Mouse (Mus musculus): Measurements from ENCODE around the gene Capn5. TPM values are rescaled to one million over a fixed set of nuclear protein-coding genes. Genes with fewer than 3 reads are reported as not detected.

Capn5 gene
- polyA plus RNA-seq, 1 experiment from 2014 or later, result 23.6 TPM

DNA sequence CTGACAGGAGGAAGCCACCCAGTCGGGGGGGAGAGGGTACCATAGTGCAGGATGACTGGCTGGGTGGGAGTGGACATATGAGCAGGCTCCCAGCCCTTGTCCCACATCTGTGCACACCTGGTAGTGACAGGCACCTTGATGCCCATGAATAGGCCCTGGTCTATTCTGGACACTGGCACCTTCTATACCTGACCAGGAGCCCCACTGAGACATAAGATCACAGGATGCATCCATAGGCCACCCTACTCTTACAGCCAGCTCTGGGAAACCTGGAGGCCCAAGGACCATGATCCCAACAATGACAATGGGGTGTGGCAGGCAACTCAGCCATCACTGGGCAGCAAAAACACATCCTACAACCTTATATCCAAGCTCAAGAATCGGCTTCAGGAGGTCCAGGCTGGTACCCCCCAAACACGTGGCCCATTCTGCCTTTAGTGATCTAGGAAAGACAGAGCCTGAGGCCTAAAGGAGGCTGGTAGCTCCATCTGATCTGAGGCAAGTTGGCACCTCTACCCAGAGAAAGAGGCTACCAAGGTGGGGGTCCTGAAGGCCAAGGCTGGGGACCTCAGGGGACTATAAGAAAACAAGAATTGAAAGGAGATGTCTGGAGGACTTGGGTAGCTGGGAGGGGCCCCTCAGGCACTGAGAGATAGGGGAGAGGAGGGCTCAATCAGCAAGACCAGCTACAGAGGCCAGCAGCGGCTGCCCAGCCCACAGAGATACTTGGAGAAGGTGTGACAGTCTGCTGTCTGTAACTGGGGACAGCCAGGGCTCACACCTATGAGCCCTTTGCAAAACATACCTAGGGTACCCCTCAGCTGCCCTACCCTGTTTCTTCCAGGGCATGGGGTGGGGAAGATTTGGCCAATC lies 3.0 kb downstream of the Capn5 start:
- 85% methylated on average over 4 of the region's 4 CpGs for WGBS
- no peaks in the 10 kb centered on the region for H3K9me3 ChIP-seq (replicated peaks)
- H3K27me3 ChIP-seq (replicated peaks), result no peaks in the 10 kb centered on the region
- no peak overlapping the region for H3K4me2 ChIP-seq
- H3K4me1 ChIP-seq, result peaks cover 42% of the 10 kb centered on the region
- H3K4me3 ChIP-seq (replicated peaks), result no peak overlapping the region
- no peak for ATAC-seq (ENCODE audit: low FRiP score)
- H3K27ac ChIP-seq (replicated peaks), result no peak overlapping the region
- H3K9ac ChIP-seq (replicated peaks), result no peak overlapping the region
- no peaks in the 10 kb centered on the region for H3K36me3 ChIP-seq

DNA sequence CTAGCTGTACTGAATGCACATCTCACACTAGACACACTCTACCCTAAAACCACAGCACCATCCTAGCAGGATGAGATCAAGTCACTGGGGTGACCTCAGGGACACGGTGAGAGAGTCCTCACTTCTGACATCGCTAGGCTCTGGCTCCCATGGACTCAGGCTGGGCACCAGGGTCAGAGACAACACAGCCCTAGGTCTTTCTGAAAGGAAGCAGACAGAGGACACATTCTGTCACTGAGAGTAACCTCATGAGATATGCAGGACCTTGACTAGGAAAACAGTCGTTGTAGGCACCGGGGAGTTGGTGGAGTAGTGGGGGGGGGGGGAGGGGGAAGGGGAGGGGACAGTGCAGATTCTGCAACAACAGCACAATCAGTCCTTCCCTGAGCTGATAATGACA lies 4.7 kb downstream of the Capn5 start:
- no peak for ATAC-seq (ENCODE audit: low FRiP score)
- H3K9ac ChIP-seq (replicated peaks), result no peak overlapping the region
- no peak overlapping the region for H3K4me2 ChIP-seq
- H3K27ac ChIP-seq (replicated peaks), result no peak overlapping the region
- H3K4me1 ChIP-seq, result peaks cover 38% of the 10 kb centered on the region
- no peak overlapping the region for H3K4me3 ChIP-seq (replicated peaks)
- 59% methylated on average over 4 of the region's 4 CpGs for WGBS
- no peaks in the 10 kb centered on the region for H3K36me3 ChIP-seq
- no peaks in the 10 kb centered on the region for H3K9me3 ChIP-seq (replicated peaks)
- H3K27me3 ChIP-seq (replicated peaks), result no peaks in the 10 kb centered on the region

DNA sequence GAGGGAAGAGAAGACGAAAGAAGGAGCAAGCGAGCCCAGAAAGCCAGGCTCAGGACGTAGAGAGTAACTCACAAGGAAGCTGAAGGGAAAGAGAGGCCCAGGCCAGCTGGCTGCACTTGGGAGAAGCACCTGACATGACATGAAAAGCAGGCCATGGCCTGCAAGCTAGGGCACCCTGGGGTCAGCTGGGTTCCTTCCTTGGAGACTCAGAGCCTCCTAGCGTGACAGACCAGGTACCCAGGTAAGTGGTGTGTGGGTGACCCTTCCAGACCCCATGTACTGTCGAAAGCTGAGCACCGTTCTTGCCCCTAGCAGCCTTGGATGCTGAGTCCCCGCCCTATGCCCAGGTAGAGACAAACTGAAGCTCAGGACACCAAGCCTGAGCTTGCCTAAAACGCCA lies 5.4 kb downstream of the Capn5 start:
- Histone ChIP-seq H3K9ac (replicated peaks) (no peak overlapping the region), H3K4me1 (peaks cover 36% of the 10 kb centered on the region), H3K9me3 (replicated peaks) (no peaks in the 10 kb centered on the region), H3K27me3 (replicated peaks) (no peaks in the 10 kb centered on the region), H3K4me2 (no peak overlapping the region), H3K27ac (replicated peaks) (no peak overlapping the region), H3K4me3 (replicated peaks) (no peak overlapping the region), H3K36me3 (no peaks in the 10 kb centered on the region)
- WGBS, result 87% methylated on average over 8 of the region's 8 CpGs
- ATAC-seq (ENCODE audit: low FRiP score), result no peak

DNA sequence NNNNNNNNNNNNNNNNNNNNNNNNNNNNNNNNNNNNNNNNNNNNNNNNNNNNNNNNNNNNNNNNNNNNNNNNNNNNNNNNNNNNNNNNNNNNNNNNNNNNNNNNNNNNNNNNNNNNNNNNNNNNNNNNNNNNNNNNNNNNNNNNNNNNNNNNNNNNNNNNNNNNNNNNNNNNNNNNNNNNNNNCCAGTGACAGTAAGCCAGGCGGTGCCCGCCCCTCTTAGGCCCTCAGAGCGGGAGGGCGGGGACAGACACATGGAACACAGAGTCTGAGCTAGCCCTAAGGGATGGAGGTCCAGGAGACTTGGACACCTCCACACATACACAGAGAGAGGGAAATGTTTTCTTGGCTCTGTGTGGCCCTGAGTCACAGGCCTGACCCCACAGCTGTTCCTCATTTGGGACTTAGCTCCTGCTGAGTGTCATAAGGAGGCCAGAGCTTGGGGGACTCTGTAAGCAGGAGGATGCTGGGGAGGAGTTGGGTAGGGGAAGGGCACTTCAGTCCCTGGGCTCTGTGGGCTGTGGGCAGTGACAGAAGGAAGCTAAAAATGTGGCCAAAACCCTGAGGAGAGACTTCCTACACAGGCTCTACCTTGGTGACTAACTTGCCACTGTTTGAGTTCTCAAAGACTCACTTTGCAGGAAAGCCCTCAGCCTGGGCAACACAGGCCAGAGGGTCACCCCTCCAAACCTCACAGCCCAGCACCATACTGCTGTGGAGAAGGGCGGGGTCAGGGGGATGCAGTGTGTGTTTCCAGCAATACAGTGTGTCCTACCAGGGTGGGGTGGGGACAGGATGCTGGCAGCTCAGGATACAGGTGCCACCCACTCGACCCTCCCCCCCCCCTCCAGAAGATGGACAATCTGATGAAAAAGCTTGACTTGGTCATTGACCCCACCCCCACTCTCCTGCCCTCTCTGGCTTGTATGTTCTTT lies 6.7 kb downstream of the Capn5 start:
- peaks cover 23% of the 10 kb centered on the region for H3K4me1 ChIP-seq
- no peak overlapping the region for H3K27ac ChIP-seq (replicated peaks)
- no peak overlapping the region for H3K9ac ChIP-seq (replicated peaks)
- ATAC-seq (ENCODE audit: low FRiP score), result no peak
- 74% methylated on average over 6 of the region's 6 CpGs for WGBS
- no peak overlapping the region for H3K4me3 ChIP-seq (replicated peaks)
- H3K27me3 ChIP-seq (replicated peaks), result no peaks in the 10 kb centered on the region
- H3K36me3 ChIP-seq, result no peaks in the 10 kb centered on the region
- H3K4me2 ChIP-seq, result no peak overlapping the region
- no peaks in the 10 kb centered on the region for H3K9me3 ChIP-seq (replicated peaks)

DNA sequence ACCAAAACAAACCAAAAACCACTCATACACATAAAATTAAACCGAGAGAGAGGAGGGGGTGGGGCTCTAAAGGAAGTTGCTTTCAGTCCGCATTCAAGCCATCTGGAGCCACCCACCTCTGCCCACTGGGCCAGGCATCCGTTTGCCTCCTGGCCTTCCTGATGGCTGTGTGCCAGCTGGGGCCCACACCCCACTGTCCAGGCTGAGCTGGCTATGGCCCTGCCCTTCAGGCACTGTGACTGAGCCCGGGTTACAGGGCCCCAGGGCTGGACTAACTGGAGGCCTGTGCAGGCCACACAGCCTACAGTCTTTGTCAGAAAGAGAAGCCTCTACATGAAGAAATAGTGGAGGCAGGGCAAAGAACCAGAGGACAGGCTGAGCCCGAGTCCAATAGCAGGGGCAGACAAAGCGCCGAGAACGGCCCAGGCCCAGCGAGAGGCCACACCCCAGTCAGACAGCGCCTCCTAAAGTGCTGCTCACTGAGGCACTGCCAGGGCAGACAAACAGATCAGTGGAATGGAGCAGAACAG lies 13.0 kb downstream of the Capn5 start:
- peaks cover 20% of the 10 kb centered on the region for H3K4me1 ChIP-seq
- H3K9me3 ChIP-seq (replicated peaks), result no peaks in the 10 kb centered on the region
- no peaks in the 10 kb centered on the region for H3K27me3 ChIP-seq (replicated peaks)
- H3K9ac ChIP-seq (replicated peaks), result no peak overlapping the region
- peaks cover 6% of the 10 kb centered on the region for H3K36me3 ChIP-seq
- no peak overlapping the region for H3K4me2 ChIP-seq
- WGBS, result 46% methylated on average over 10 of the region's 10 CpGs
- H3K27ac ChIP-seq (replicated peaks), result peak overlapping the region; percentile 48; the same call in 1 of the 2 replicates
- H3K4me3 ChIP-seq (replicated peaks), result no peak overlapping the region
- ATAC-seq (ENCODE audit: low FRiP score), result 0 out of 2 replicates have a peak, but pooled peaks have one; percentile 30

DNA sequence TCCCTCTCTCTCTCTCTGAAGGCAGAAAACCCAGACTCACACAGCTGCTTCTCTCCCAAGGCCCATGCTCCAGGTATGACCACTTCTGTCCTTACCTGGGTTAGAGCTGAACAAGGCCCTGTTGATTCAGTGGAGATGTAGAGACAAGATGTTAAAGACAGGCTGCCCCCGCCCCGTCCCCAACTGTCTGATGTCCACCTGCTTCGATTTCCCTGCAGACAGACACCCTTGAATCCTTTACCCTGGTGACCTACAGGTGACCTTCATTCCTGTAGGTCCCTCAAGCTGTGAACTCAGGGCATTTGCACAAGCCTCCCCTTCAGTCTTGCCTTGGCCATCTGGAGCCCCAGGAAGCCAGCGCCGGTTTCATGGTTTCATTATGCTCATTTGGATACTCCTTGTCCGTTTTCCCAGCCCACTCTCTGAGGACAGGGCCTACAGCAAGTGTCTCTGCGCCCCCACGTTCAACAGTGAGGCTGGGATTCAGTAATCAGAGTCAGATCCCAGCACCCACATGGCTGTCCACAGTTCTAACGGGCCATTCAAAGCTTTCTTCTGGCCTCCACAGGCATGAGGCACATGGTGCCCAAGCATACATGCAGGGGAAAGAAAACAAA lies 13.6 kb downstream of the Capn5 start:
- H3K9me3 ChIP-seq (replicated peaks), result no peaks in the 10 kb centered on the region
- peaks cover 25% of the 10 kb centered on the region for H3K4me1 ChIP-seq
- WGBS, result 69% methylated on average over 9 of the region's 9 CpGs
- H3K4me2 ChIP-seq, result no peak overlapping the region
- H3K36me3 ChIP-seq, result peaks cover 6% of the 10 kb centered on the region
- H3K27me3 ChIP-seq (replicated peaks), result no peaks in the 10 kb centered on the region
- H3K4me3 ChIP-seq (replicated peaks), result no peak overlapping the region
- no peak overlapping the region for H3K27ac ChIP-seq (replicated peaks)
- no peak overlapping the region for H3K9ac ChIP-seq (replicated peaks)
- ATAC-seq (ENCODE audit: low FRiP score), result no peak

DNA sequence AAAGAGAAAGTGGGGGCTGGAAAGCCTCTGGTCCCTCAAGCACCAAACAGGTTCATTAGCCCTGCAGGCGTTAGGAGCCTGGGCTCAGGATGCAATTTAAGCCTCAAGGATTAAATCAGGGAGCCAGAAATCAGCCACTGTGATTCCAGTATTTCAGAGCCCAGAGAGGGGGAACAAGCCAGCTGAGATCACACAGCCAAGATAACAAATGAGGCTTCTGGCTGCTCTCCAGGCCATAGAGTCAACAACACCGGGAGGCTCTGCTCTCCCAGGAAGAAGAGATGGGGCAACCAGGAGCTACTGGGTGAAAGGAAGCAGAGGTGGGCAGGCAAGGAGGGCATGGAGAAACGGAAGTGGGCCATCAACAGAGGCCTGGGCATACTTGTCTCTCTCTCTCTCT lies 14.4 kb downstream of the Capn5 start:
- H3K4me2 ChIP-seq, result no peak overlapping the region
- H3K9ac ChIP-seq (replicated peaks), result no peak overlapping the region
- H3K27ac ChIP-seq (replicated peaks), result no peak overlapping the region
- H3K4me1 ChIP-seq, result peaks cover 32% of the 10 kb centered on the region
- WGBS, result 51% methylated on average over 3 of the region's 3 CpGs
- H3K4me3 ChIP-seq (replicated peaks), result no peak overlapping the region
- H3K36me3 ChIP-seq, result peaks cover 6% of the 10 kb centered on the region
- no peaks in the 10 kb centered on the region for H3K9me3 ChIP-seq (replicated peaks)
- H3K27me3 ChIP-seq (replicated peaks), result no peaks in the 10 kb centered on the region
- no peak for ATAC-seq (ENCODE audit: low FRiP score)

DNA sequence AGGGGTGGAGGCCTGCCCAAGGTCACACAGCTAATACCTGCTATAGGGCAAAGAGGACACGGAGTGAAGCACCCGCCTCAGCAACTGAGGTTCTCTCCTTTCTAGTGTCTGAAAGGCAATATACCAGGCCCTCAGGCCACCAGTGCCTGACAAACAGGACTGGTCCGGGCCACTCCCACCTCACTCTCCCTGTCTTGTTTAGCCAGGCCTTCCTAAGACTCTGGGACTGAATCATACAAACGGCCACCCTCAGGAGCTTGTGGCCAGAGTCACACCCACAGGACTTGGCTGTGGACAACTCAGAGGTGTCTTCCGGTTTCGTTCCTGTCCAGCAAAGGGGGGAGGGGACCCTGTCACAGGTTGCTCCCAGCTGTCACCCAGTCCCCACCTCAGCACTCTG lies 15.8 kb downstream of the Capn5 start:
- H3K27ac ChIP-seq (replicated peaks), result no peak overlapping the region
- H3K4me1 ChIP-seq, result peaks cover 35% of the 10 kb centered on the region
- 81% methylated on average over 6 of the region's 6 CpGs for WGBS
- no peak for ATAC-seq (ENCODE audit: low FRiP score)
- H3K9me3 ChIP-seq (replicated peaks), result no peaks in the 10 kb centered on the region
- H3K9ac ChIP-seq (replicated peaks), result no peak overlapping the region
- peaks cover 6% of the 10 kb centered on the region for H3K36me3 ChIP-seq
- H3K4me3 ChIP-seq (replicated peaks), result no peak overlapping the region
- H3K27me3 ChIP-seq (replicated peaks), result no peaks in the 10 kb centered on the region
- H3K4me2 ChIP-seq, result no peak overlapping the region

DNA sequence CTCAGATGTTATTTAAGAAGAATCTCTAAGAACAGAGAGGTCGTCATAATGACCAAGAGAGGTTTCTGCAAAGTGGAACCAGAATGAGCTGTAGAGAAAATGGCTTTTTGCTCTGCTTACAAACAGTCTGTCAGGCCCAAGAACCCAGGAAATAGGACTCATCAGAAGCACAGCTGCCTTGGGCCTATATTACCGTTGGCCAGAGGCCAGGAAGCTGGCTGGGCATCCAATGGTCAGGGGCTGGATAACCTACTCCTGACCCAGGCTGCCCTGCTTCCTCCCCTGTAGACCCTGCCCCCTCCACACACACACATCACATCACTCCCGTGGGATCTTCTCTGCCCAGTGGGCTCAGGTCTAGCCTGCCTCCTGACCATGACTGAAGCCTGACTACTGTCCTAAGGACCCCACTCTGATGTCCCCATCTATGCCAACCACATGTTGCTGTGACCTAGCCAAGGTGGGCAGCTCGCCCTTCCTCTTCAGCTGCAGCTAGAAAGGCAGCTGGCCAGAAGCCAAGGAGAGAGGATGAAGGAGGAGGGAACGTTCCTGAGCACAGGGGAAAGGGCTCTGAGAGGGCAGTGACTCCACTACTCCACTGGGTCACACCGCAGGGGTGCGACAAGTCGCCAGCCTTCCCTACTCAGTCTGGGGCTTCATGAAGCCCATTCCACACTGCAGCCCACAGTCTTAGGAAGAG lies 17.9 kb downstream of the Capn5 start:
- Histone ChIP-seq H3K27me3 (replicated peaks) (no peaks in the 10 kb centered on the region), H3K9me3 (replicated peaks) (no peaks in the 10 kb centered on the region), H3K9ac (replicated peaks) (no peak overlapping the region), H3K4me2 (no peak overlapping the region), H3K27ac (replicated peaks) (no peak overlapping the region), H3K36me3 (peaks cover 6% of the 10 kb centered on the region), H3K4me3 (replicated peaks) (no peak overlapping the region), H3K4me1 (peaks cover 45% of the 10 kb centered on the region)
- no peak for ATAC-seq (ENCODE audit: low FRiP score)
- WGBS, result 53% methylated on average over 8 of the region's 8 CpGs

DNA sequence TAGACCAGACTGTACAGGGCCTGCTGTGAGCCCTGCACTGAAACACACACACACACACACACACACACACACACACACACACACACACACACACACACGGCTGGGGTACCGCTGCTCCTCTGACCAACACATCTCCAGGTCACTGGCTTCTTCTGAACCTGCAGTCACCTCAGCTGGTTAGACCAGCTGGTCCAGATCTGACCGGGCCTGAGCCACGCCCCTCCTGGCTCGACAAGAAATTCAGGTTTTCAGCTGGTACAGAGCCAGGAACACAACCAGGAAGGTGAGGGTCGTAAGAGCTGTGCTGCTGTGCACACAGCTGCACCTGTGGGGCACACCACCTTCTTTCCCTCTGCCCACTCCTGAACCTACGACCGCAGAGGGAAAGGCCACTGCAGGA lies 19.6 kb downstream of the Capn5 start:
- no peak for ATAC-seq (ENCODE audit: low FRiP score)
- H3K4me1 ChIP-seq, result peaks cover 37% of the 10 kb centered on the region
- no peak overlapping the region for H3K4me3 ChIP-seq (replicated peaks)
- peaks cover 6% of the 10 kb centered on the region for H3K36me3 ChIP-seq
- no peaks in the 10 kb centered on the region for H3K9me3 ChIP-seq (replicated peaks)
- H3K27ac ChIP-seq (replicated peaks), result no peak overlapping the region
- no peaks in the 10 kb centered on the region for H3K27me3 ChIP-seq (replicated peaks)
- H3K9ac ChIP-seq (replicated peaks), result no peak overlapping the region
- 64% methylated on average over 8 of the region's 8 CpGs for WGBS
- no peak overlapping the region for H3K4me2 ChIP-seq

Measured in neural tube, embryonic 15.5 days (tissue).